Mouse (Mus musculus): ENCODE measurements at regions not wholly inside any gene's neighbourhood (a gene's known extent, or its start where the extent isn't known, plus 50 kb on each side); places are given as distances from the start of the nearest gene placed in this dataset.

GRCm38 (mm10) chr13:103391396-103391795, 57.1 kb upstream of the Mast4 start:
- Histone ChIP-seq H3K4me1 (replicated peaks) (no peaks in the 10 kb centered on the region), H3K36me3 (no peaks in the 10 kb centered on the region), H3K27ac (replicated peaks) (no peak overlapping the region), H3K4me3 (no peak overlapping the region), H3K9ac (no peak overlapping the region), H3K4me2 (no peak overlapping the region), H3K27me3 (no peaks in the 10 kb centered on the region), H3K9me3 (0 out of 2 replicates have a peak, but pooled peaks cover 1% of the 10 kb centered on the region)
- 92% methylated on average over 4 of the region's 4 CpGs for WGBS
- ATAC-seq (ENCODE audit: low FRiP score, low read depth): no peak

- ATAC-seq (ENCODE audit: low FRiP score, low read depth): no peak
- H3K27me3 ChIP-seq: no peaks in the 10 kb centered on the region
- no peaks in the 10 kb centered on the region for H3K4me1 ChIP-seq (replicated peaks)
- H3K4me3 ChIP-seq: no peak overlapping the region
- 0 out of 2 replicates have a peak, but pooled peaks cover 3% of the 10 kb centered on the region for H3K9me3 ChIP-seq
- H3K27ac ChIP-seq (replicated peaks): no peak overlapping the region
- H3K4me2 ChIP-seq: no peak overlapping the region
- H3K36me3 ChIP-seq: no peaks in the 10 kb centered on the region
- 91% methylated on average over 3 of the region's 3 CpGs for WGBS
- H3K9ac ChIP-seq: no peak overlapping the region
Observed at GRCm38 (mm10) chr13:103390991-103391390, 56.7 kb upstream of the Mast4 start.

- no peak for ATAC-seq (ENCODE audit: low FRiP score, low read depth)
- no peaks in the 10 kb centered on the region for H3K36me3 ChIP-seq
- no peak overlapping the region for H3K4me2 ChIP-seq
- 0 out of 2 replicates have a peak, but pooled peaks cover 3% of the 10 kb centered on the region for H3K9me3 ChIP-seq
- H3K4me1 ChIP-seq (replicated peaks): no peaks in the 10 kb centered on the region
- WGBS: 92% methylated on average over 5 of the region's 5 CpGs
- no peaks in the 10 kb centered on the region for H3K27me3 ChIP-seq
- H3K4me3 ChIP-seq: no peak overlapping the region
- no peak overlapping the region for H3K27ac ChIP-seq (replicated peaks)
- H3K9ac ChIP-seq: no peak overlapping the region
Observed at GRCm38 (mm10) chr13:103386948-103387347, 52.7 kb upstream of the Mast4 start.
